Mouse (Mus musculus) retina, adult 2 months (tissue): ENCODE data around the gene Ankrd54.
A peak's percentile ranks its signal among the peaks of the same experiment; 100 is the strongest.
"Not testable (repeated sequence)": the region's sequence is repeated elsewhere in the genome, so short reads cannot be mapped to it uniquely, and the experiment has no call there.

Source experiments
- DNase-seq: peaks from one replicate; pipeline ENCODE4 v3.0.0-alpha.2; 2012; ENCODE audit warnings: low read depth, low spot score

The Ankrd54 gene

GRCm38 (mm10) chr15:79042721-79043491, 19.8 kb downstream of the Ankrd54 start:
- DNase-seq, result no peak

- DNase-seq, result no peak
Observed at GRCm38 (mm10) chr15:79041585-79041984, 21.1 kb downstream of the Ankrd54 start, which contains the start of gene Galr3. Gene Galr3 (plus strand): TSS chr15:79041885.

- DNase-seq, result no peak
Observed at GRCm38 (mm10) chr15:79040501-79041416, 21.9 kb downstream of the Ankrd54 start.

GRCm38 (mm10) chr15:79038853-79039252, 23.8 kb downstream of the Ankrd54 start:
- no peak for DNase-seq

GRCm38 (mm10) chr15:79038331-79038730, 24.4 kb downstream of the Ankrd54 start:
- no peak for DNase-seq

GRCm38 (mm10) chr15:79037913-79038328, 24.8 kb downstream of the Ankrd54 start:
- no peak for DNase-seq

- DNase-seq, result not testable (repeated sequence)
Observed at GRCm38 (mm10) chr15:79031908-79032307, 30.8 kb downstream of the Ankrd54 start.

- DNase-seq, result peak; percentile 78
Observed at GRCm38 (mm10) chr15:79030551-79031435, 31.9 kb downstream of the Ankrd54 start.

- DNase-seq, result no peak
Observed at GRCm38 (mm10) chr15:79029519-79030241, 33.0 kb downstream of the Ankrd54 start.

GRCm38 (mm10) chr15:79028823-79029484, 33.7 kb downstream of the Ankrd54 start:
- no peak for DNase-seq

GRCm38 (mm10) chr15:79028237-79028738, 34.4 kb downstream of the Ankrd54 start, which contains the start of gene H1f0:
Gene H1f0 (plus strand): TSS chr15:79028450.
- peak; percentile 80 for DNase-seq

- DNase-seq, result no peak
Observed at GRCm38 (mm10) chr15:79027291-79028205, 35.1 kb downstream of the Ankrd54 start.

GRCm38 (mm10) chr15:79026511-79027290, 36.0 kb downstream of the Ankrd54 start:
- no peak for DNase-seq

GRCm38 (mm10) chr15:79025687-79026308, 36.9 kb downstream of the Ankrd54 start:
- DNase-seq, result no peak

GRCm38 (mm10) chr15:79023366-79023765, 39.3 kb downstream of the Ankrd54 start:
- no peak for DNase-seq

GRCm38 (mm10) chr15:79022671-79023230, 39.9 kb downstream of the Ankrd54 start:
- DNase-seq, result no peak

GRCm38 (mm10) chr15:79018886-79019285, 43.8 kb downstream of the Ankrd54 start:
- no peak for DNase-seq
